Mouse (Mus musculus): ENCODE measurements around the gene Zbtb21.

DNA sequence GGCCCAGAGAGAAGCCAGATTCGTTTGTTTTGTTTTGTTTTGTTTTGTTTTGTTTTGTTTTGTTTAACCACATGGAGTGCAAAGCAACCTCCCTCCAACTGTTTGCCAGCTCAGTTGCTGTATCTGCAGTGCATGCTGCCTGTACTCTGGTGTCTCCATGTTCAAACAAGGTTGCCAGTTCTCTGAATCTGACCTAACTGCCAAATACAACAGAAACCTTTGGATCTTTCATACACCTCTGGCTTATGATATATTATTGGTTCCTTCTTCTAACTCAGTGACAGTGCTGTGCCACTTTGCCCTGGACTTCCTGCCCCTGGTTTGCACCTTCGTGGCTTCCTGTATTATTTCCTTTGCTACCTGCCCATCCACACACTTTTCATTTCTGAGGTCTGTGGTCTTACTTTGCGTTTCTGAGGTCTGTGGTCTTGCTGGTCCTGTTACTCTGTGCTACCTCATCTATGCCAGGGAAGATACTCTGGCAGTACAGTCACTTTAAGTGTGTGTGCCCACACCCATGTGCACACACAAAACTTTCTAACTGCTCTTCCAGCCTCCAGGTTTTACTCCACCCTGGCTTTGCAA, 1.6 kb upstream of the Zbtb21 start:
- TF ChIP-seq ZC3H11A (IDR thresholded peaks at IDR 0.05; ENCODE audit: borderline replicate concordance, low read depth, low read length) (no peak), HCFC1 (IDR thresholded peaks at IDR 0.05; ENCODE audit: borderline replicate concordance, insufficient read depth, low read length) (no peak)

Data from ES-E14 (cell line).